Mouse (Mus musculus) layer of hippocampus, adult 9-10 months (tissue): ENCODE data around the gene Ganab.
"Not testable (repeated sequence)": the region's sequence is repeated elsewhere in the genome, so short reads cannot be mapped to it uniquely, and the experiment has no call there.

Experiments
- DNase-seq: peaks from one replicate; pipeline ENCODE4 v3.0.0; 2022; ENCODE audit warnings: low spot score

Ganab gene

GRCm38 (mm10) chr19:8897865-8898495 lies at the start of gene Ganab:
Gene Ganab, plus strand, starts transcription at chr19:8898071.
- DNase-seq = peak; percentile 88

DNA sequence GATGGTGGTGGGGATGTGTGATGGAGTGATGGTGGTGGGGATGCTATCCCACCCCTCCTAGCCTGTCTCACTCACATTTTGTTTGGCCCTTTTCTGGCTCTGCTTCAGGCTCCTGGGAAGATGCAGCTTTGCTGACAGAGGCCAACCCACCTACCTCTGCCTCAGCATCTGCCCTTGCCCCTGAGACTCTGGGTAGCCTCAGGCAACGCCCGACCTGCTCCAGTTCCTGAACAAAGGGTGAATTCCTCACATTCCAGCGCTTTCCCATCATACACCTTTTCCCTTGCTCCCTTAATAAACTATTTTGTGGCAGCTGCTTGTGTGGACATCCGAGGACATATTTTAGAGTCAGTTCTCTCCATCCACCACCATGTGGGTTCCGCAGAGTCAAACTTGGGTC lies 49.5 kb upstream of the Ganab start:
- no peak for DNase-seq

GRCm38 (mm10) chr19:8850402-8850901 lies 47.4 kb upstream of the Ganab start, which contains the start of gene Lrrn4cl:
Gene Lrrn4cl, plus strand, starts transcription at chr19:8850768.
- no peak for DNase-seq

GRCm38 (mm10) chr19:8851639-8852038 lies 46.2 kb upstream of the Ganab start:
- no peak for DNase-seq

DNA sequence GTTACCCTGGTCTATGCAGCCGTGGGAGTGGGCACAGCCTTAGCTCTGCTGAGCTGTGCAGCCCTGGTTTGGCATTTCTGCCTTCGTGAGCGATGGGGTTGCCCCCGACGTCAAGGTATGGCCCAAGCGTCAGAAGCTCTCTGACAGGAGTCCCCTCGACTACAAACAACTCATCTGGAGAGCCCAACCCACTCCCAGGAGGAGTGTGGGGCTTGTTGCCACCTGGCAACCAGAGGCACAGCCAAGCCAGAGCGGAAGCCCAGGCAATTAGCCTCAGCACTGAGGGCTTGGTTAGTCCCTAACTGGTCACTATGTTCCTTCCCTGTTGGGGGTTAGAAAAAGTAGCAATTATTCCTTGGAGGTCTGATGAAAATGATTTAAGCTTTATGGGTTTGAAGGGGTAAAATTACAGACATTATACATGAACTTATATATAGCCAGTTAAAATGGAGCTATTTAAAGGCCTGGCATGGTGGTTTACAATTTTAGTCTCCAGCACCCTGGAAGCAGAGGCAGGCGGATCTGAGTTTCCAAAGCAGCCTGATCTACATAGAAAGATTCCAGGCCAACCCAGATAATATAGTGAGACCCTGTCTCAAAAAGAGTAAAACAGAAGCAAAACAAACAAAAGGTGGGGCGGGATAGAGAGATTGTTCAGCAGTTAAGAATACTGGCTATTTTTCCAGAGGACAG lies 45.5 kb upstream of the Ganab start:
- DNase-seq = no peak

DNA sequence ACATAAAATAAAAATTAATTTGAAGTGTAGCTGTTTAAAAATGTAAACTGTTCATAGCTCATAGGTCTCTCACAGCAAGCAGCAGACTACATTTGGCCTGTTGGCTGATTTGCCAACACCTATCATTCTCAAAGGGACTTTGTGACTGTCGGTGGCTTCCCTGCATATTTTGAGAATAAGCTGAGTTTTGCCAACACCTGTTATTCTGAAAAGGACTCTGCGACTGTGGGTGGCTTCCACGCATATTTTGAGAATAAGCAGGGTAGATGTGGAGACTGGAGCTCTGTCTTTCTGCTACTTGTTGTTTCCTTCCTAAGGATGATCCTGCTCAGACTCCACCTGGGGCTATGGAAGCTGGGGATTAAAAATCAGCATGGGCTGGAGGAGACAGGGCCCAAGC lies 44.8 kb upstream of the Ganab start:
- DNase-seq = no peak

GRCm38 (mm10) chr19:8857689-8858088 lies 40.2 kb upstream of the Ganab start:
- no peak for DNase-seq

DNA sequence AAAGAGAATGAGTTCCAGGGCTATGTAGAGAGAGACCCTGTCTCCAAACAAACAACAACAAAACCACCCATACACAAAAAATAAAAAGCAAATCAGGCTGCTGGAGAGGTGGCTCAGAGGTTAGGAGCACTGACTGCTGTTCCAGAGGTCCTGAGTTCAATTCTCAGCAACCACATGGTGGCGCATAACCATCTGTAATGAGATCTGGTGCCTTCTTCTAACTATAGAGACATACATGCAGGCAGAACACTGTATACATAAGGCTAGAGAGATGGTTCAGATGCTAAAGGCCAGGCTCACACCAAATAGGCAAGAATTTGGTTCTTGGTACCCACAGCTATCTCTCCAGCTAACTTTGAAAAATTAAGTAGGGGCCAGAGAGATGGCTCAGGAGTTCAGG lies 38.9 kb upstream of the Ganab start:
- no peak for DNase-seq

DNA sequence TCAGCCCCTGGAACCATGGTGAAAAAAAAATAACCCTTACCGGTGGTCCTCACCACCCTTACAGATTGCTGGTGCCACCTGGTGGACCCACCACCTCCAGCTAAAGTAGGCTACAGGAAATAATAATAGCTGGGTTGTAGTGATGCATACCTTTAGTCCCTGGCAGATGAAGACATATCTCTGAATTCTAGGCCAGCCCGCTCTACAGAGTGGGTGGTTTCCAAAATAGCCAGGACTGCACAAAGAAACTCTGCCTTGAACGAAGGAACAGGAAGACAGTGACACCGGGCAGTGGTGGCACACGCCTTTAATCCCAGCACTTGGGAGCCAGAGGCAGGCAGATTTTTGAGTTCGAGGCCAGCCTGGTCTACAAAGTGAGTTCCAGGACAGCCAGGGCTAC lies 33.6 kb upstream of the Ganab start:
- no peak for DNase-seq

GRCm38 (mm10) chr19:8870381-8870780 lies 27.5 kb upstream of the Ganab start:
- DNase-seq = not testable (repeated sequence)

DNA sequence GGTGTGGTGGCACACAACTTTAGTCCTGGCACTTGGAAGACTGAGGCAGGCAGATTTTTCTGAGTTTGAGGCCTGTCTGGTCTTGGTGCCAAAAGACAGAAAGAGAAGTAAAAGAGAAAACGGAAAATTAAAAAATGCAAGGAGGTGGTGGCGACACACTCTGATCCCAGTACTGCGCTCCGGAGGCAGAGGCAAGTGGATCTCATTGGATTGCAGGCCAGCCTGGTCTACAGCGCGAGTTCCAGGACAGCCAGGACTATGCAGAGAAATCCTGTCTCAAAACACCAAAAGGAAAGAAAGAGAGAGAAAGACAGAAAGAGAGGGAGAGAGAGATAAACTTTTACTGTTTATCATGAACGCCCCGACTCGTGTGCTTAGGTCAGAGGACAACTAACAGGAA lies 27.0 kb upstream of the Ganab start:
- DNase-seq = no peak

DNA sequence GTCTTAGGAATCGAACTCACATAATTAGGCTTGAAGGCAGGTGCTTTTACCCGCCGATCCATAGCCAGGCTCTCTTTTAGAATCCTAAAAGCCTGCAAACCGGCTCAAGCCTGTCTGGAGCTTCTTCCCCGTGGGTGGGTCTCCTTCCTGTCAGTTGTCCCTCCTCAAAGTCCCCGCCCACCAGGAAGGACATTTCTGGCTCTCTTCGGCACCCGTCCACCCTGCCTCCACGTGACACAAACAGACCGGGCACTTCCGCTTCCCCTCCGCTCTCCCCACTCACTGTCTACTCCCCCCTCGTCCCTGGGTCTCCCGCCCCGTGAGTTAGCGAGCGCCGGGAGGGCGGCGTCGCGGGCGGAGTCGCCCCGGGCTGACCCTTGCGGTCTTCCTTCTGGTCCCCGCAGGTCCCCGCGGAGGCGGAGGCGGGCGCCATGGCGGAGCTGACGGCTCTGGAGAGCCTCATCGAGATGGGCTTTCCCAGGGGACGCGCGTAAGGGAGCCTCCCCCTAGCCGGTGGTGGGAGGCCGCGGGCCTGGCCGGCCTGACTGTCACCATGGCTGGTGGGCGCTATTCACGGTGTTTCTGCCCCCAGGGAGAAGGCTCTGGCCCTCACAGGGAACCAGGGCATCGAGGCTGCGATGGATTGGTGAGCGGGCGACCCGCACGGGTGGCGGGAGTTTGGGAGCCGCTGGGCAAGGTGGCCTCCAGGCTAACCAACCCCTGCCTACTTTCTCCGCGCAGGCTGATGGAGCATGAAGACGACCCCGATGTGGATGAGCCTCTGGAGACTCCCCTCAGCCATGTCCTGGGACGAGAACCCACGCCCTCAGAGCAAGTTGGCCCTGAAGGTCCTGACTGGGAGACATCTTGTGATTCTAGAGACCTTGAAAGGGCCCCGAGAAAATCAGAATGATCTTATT lies 26.3 kb upstream of the Ganab start, which contains the start of gene Ubxn1:
TSS of gene Ubxn1 (plus strand) at position 230 of the 920 bp plus-strand sequence.
- peak; percentile 98 for DNase-seq

DNA sequence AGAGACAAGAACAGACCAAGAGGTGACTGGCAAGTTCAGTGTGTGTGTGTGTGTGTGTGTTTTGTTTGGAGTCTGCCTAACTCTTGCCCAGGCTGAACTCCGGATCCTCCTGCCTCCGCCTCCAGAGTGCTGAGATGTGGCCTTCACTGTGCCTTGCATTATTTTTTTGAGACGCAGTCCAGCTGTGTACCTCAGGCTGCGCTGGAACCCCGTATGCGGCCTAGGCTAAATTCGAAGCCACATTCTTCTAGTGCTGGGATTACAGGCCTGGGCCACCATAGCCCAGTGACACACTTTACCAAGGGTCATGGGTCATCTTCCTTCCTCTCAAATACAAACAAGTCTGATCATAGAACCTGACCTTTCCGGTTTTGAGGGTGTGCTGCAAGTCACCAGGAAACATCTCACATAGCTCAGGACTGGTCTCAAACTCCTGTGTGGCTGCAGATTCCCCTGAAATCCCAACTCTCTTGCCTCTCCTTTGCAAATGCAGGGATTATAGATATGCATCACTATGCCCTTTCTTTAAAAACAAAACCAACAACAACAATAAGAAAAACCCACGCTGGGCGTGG lies 25.5 kb upstream of the Ganab start:
- no peak for DNase-seq

DNA sequence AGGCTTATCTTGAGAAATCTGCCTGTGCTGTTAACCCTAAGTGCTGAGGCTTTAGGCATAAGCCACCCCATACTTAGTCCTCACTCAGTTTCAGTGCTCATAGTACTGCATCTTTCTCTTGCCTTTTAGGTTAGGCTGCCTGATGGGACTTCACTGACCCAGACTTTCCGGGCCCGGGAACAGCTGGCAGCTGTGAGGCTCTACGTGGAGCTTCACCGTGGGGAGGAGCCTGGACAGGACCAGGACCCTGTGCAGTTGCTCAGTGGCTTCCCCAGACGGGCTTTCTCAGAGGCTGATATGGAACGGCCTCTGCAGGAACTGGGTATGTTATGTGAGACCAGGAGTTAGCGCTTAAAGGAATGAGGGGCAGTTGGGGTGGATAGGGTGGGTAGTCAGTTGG lies 22.8 kb upstream of the Ganab start:
- no peak for DNase-seq

DNA sequence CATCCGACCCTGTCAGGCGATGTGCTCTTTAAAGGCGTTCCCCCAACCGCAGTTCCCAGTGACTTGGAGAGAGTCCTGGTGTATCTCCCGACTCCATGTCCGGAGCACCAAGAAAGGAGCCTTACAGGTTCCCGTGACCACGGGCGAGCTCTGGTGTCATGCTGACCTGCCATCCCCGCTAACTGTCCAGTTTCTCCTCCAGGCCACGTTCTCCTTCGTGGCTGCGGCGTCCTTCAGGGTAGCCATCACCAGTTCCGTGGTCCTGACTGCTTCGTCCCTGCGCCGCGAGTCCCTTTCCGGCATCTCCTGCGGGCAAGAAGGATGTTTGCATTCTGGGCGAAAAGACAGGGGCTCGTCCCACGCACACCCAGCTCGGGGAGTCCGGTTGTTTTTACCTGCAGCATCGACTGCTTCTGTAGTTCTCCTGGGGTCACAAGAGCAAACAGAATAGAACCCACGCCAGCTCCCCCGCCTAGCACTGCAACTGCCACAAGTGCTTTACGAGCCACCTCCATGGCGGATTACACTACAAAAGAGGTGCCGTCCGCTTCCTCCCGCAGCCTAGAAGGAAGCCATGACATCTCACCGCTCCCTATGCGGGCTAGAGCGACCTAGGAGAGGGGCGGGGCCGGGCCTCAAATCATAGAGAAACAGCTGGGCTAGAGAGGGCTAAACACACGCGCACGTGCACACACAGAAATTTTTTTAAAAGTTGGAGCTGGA lies 17.4 kb upstream of the Ganab start, which contains the start of gene Uqcc3:
TSS of gene Uqcc3 (minus strand) at position 613 of the 723 bp plus-strand sequence.
- peak; percentile 83 for DNase-seq

GRCm38 (mm10) chr19:8881034-8881392 lies 16.9 kb upstream of the Ganab start:
- no peak for DNase-seq

- DNase-seq = no peak
Measured at GRCm38 (mm10) chr19:8883616-8884015, 14.3 kb upstream of the Ganab start, which contains the start of the genes Lbhd1 and Gm49403. Gene Lbhd1, plus strand, starts transcription at chr19:8883732. Gene Gm49403, plus strand, starts transcription at chr19:8883930.

GRCm38 (mm10) chr19:8886916-8887584 lies 10.8 kb upstream of the Ganab start:
- DNase-seq = no peak

DNA sequence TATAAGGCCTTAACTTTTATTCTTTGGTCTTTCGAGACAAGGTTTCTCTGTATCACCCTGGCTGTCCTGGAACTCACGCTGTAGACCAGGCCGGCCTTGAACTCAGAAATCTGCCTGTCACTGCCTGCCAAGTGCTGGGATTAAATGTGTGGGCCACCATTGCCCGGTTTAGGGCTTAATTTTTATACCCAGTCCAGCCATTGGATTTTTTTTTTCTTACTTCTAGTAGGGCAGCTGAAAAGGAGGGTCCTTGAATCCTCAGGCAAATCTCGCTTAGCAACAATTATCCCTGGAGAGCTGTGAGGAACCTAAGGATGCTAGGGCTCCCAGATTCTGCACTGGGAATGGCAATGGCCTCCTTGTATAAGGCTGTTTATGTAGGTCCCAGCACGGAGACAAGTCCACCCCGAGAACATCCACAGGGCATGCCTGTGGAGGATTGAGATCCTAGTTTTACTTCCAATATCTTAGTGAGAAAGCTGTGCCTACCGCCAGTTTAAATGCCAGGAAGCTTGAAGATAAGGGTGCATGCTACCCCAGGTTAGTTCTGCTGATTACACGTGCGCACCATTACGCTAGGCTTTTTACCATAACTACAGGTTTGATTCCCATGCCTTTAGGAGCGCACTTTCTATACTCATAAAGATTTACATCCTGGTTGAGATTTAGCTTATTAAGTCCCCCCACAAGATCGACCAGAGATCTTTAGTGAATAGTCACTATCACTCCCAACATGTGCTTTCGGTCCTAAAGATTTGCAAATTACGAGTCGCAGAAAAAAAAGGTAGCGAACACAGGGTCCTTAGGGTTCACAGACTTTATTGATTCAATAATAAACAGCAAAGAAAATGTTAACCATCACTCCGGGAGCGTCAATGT lies 10.0 kb upstream of the Ganab start:
- DNase-seq = no peak
